Mouse (Mus musculus): ENCODE data around the gene Rap1a. TPM values are rescaled to one million over a fixed set of nuclear protein-coding genes. Genes with fewer than 3 reads are reported as not detected.

Gene Rap1a
- polyA plus RNA-seq, 1 experiment from 2014 or later, result 83.1 TPM

- no peak overlapping the region for H3K4me2 ChIP-seq
- H3K36me3 ChIP-seq, result peaks cover 20% of the 10 kb centered on the region
- H3K27me3 ChIP-seq, result no peaks in the 10 kb centered on the region
- no peak overlapping the region for H3K4me3 ChIP-seq
- H3K4me1 ChIP-seq, result no peaks in the 10 kb centered on the region
- no peak overlapping the region for H3K9ac ChIP-seq
- H3K9me3 ChIP-seq, result peaks cover 6% of the 10 kb centered on the region
- H3K27ac ChIP-seq, result no peak overlapping the region
- no peak for ATAC-seq (ENCODE audit: insufficient number of reproducible peaks, insufficient read depth, low FRiP score, low TSS enrichment, low read depth)
These were observed 15.3 kb downstream of the Rap1a start for GRCm38 (mm10) chr3:105785865-105786264.

GRCm38 (mm10) chr3:105783809-105784208, 17.3 kb downstream of the Rap1a start:
- Histone ChIP-seq H3K4me2 (no peak overlapping the region), H3K27ac (no peak overlapping the region), H3K9ac (no peak overlapping the region), H3K36me3 (peaks cover 14% of the 10 kb centered on the region; the same call in 1 of the 2 replicates), H3K4me1 (no peaks in the 10 kb centered on the region), H3K9me3 (peaks cover 6% of the 10 kb centered on the region), H3K4me3 (no peak overlapping the region), H3K27me3 (no peaks in the 10 kb centered on the region)
- 67% methylated on average over 1 of the region's 1 CpGs for WGBS
- no peak for ATAC-seq (ENCODE audit: insufficient number of reproducible peaks, insufficient read depth, low FRiP score, low TSS enrichment, low read depth)

GRCm38 (mm10) chr3:105782406-105782805, 18.7 kb downstream of the Rap1a start:
- Histone ChIP-seq H3K36me3 (peaks cover 2% of the 10 kb centered on the region; the same call in 1 of the 2 replicates), H3K9ac (no peak overlapping the region), H3K9me3 (0 out of 2 replicates have a peak, but pooled peaks cover under 1% of the 10 kb centered on the region), H3K27ac (no peak overlapping the region), H3K4me1 (no peaks in the 10 kb centered on the region), H3K4me2 (no peak overlapping the region), H3K4me3 (no peak overlapping the region), H3K27me3 (no peaks in the 10 kb centered on the region)
- WGBS, result 76% methylated on average over 7 of the region's 7 CpGs
- ATAC-seq (ENCODE audit: insufficient number of reproducible peaks, insufficient read depth, low FRiP score, low TSS enrichment, low read depth), result no peak

GRCm38 (mm10) chr3:105777997-105778396, 23.1 kb downstream of the Rap1a start:
- H3K9ac ChIP-seq, result no peak overlapping the region
- no peak overlapping the region for H3K4me2 ChIP-seq
- H3K36me3 ChIP-seq, result no peaks in the 10 kb centered on the region
- no peak overlapping the region for H3K27ac ChIP-seq
- 100% methylated on average over 3 of the region's 3 CpGs for WGBS
- ATAC-seq (ENCODE audit: insufficient number of reproducible peaks, insufficient read depth, low FRiP score, low TSS enrichment, low read depth), result no peak
- H3K9me3 ChIP-seq, result no peaks in the 10 kb centered on the region
- H3K4me1 ChIP-seq, result no peaks in the 10 kb centered on the region
- H3K4me3 ChIP-seq, result no peak overlapping the region
- no peaks in the 10 kb centered on the region for H3K27me3 ChIP-seq

- Histone ChIP-seq H3K27ac (no peak overlapping the region), H3K4me3 (no peak overlapping the region), H3K9ac (no peak overlapping the region), H3K36me3 (no peaks in the 10 kb centered on the region), H3K4me1 (no peaks in the 10 kb centered on the region), H3K9me3 (no peaks in the 10 kb centered on the region), H3K4me2 (no peak overlapping the region), H3K27me3 (no peaks in the 10 kb centered on the region)
- ATAC-seq (ENCODE audit: insufficient number of reproducible peaks, insufficient read depth, low FRiP score, low TSS enrichment, low read depth), result no peak
These were observed 26.6 kb downstream of the Rap1a start for GRCm38 (mm10) chr3:105774496-105774895.

- Histone ChIP-seq H3K27ac (no peak overlapping the region), H3K36me3 (no peaks in the 10 kb centered on the region), H3K4me1 (no peaks in the 10 kb centered on the region), H3K4me3 (no peak overlapping the region), H3K4me2 (no peak overlapping the region), H3K27me3 (no peaks in the 10 kb centered on the region), H3K9me3 (no peaks in the 10 kb centered on the region), H3K9ac (no peak overlapping the region)
- ATAC-seq (ENCODE audit: insufficient number of reproducible peaks, insufficient read depth, low FRiP score, low TSS enrichment, low read depth), result no peak
These were observed 29.6 kb downstream of the Rap1a start for GRCm38 (mm10) chr3:105771534-105771933.

- no peaks in the 10 kb centered on the region for H3K27me3 ChIP-seq
- H3K4me3 ChIP-seq, result no peak overlapping the region
- H3K9ac ChIP-seq, result no peak overlapping the region
- H3K36me3 ChIP-seq, result no peaks in the 10 kb centered on the region
- H3K27ac ChIP-seq, result no peak overlapping the region
- H3K9me3 ChIP-seq, result no peaks in the 10 kb centered on the region
- no peaks in the 10 kb centered on the region for H3K4me1 ChIP-seq
- H3K4me2 ChIP-seq, result no peak overlapping the region
- no peak for ATAC-seq (ENCODE audit: insufficient number of reproducible peaks, insufficient read depth, low FRiP score, low TSS enrichment, low read depth)
- 92% methylated on average over 1 of the region's 1 CpGs for WGBS
These were observed 30.3 kb downstream of the Rap1a start for GRCm38 (mm10) chr3:105770836-105771235.

- Histone ChIP-seq H3K27me3 (no peaks in the 10 kb centered on the region), H3K9ac (no peak overlapping the region), H3K4me2 (no peak overlapping the region), H3K4me3 (no peak overlapping the region), H3K27ac (no peak overlapping the region), H3K36me3 (no peaks in the 10 kb centered on the region), H3K9me3 (no peaks in the 10 kb centered on the region), H3K4me1 (no peaks in the 10 kb centered on the region)
- ATAC-seq (ENCODE audit: insufficient number of reproducible peaks, insufficient read depth, low FRiP score, low TSS enrichment, low read depth), result no peak
- WGBS, result 86% methylated on average over 2 of the region's 2 CpGs
These were observed 31.8 kb downstream of the Rap1a start for GRCm38 (mm10) chr3:105769380-105769779.

GRCm38 (mm10) chr3:105768529-105768928, 32.6 kb downstream of the Rap1a start:
- Histone ChIP-seq H3K4me3 (no peak overlapping the region), H3K27me3 (no peaks in the 10 kb centered on the region), H3K36me3 (no peaks in the 10 kb centered on the region), H3K4me2 (no peak overlapping the region), H3K4me1 (no peaks in the 10 kb centered on the region), H3K9me3 (no peaks in the 10 kb centered on the region), H3K27ac (no peak overlapping the region), H3K9ac (no peak overlapping the region)
- 90% methylated on average over 6 of the region's 6 CpGs for WGBS
- ATAC-seq (ENCODE audit: insufficient number of reproducible peaks, insufficient read depth, low FRiP score, low TSS enrichment, low read depth), result no peak

- WGBS, result 68% methylated on average over 4 of the region's 4 CpGs
These were observed 37.8 kb downstream of the Rap1a start for GRCm38 (mm10) chr3:105763132-105763851.

GRCm38 (mm10) chr3:105760063-105760462, 41.1 kb downstream of the Rap1a start:
- ATAC-seq (ENCODE audit: insufficient number of reproducible peaks, insufficient read depth, low FRiP score, low TSS enrichment, low read depth), result no peak

More at GRCm38 (mm10) chr3:105763132-105763851, 37.8 kb downstream of the Rap1a start:
- Histone ChIP-seq H3K27ac (no peak overlapping the region), H3K9ac (no peak overlapping the region), H3K4me2 (no peak overlapping the region), H3K36me3 (no peaks in the 10 kb centered on the region), H3K4me3 (no peak overlapping the region), H3K4me1 (0 out of 2 replicates have a peak, but pooled peaks cover 2% of the 10 kb centered on the region), H3K9me3 (no peaks in the 10 kb centered on the region), H3K27me3 (no peaks in the 10 kb centered on the region)
- no peak for ATAC-seq (ENCODE audit: insufficient number of reproducible peaks, insufficient read depth, low FRiP score, low TSS enrichment, low read depth)

GRCm38 (mm10) chr3:105758658-105759057, 42.5 kb downstream of the Rap1a start:
- peaks cover 8% of the 10 kb centered on the region; the same call in 1 of the 2 replicates for H3K4me1 ChIP-seq
- 70% methylated on average over 4 of the region's 4 CpGs for whole genome bisulfite sequencing

More at GRCm38 (mm10) chr3:105760063-105760462, 41.1 kb downstream of the Rap1a start:
- H3K27ac ChIP-seq, result no peak overlapping the region
- no peaks in the 10 kb centered on the region for H3K36me3 ChIP-seq
- H3K4me3 ChIP-seq, result no peak overlapping the region
- 92% methylated on average over 3 of the region's 3 CpGs for WGBS
- H3K4me2 ChIP-seq, result no peak overlapping the region
- no peaks in the 10 kb centered on the region for H3K9me3 ChIP-seq
- H3K9ac ChIP-seq, result no peak overlapping the region
- no peaks in the 10 kb centered on the region for H3K27me3 ChIP-seq
- H3K4me1 ChIP-seq, result peaks cover 8% of the 10 kb centered on the region; the same call in 1 of the 2 replicates

More at GRCm38 (mm10) chr3:105758658-105759057, 42.5 kb downstream of the Rap1a start:
- Histone ChIP-seq H3K9ac (no peak overlapping the region), H3K27me3 (no peaks in the 10 kb centered on the region), H3K4me2 (no peak overlapping the region), H3K9me3 (no peaks in the 10 kb centered on the region), H3K36me3 (no peaks in the 10 kb centered on the region), H3K4me3 (no peak overlapping the region), H3K27ac (no peak overlapping the region)
- ATAC-seq (ENCODE audit: insufficient number of reproducible peaks, insufficient read depth, low FRiP score, low TSS enrichment, low read depth), result no peak
